Mouse (Mus musculus): Measurements from ENCODE around the gene Ppm1d. TPM values are rescaled to one million over a fixed set of nuclear protein-coding genes. Genes with fewer than 3 reads are reported as not detected.

Gene Ppm1d
- polyA plus RNA-seq, 2 experiments, result 14.4 to 17.4 TPM

DNA sequence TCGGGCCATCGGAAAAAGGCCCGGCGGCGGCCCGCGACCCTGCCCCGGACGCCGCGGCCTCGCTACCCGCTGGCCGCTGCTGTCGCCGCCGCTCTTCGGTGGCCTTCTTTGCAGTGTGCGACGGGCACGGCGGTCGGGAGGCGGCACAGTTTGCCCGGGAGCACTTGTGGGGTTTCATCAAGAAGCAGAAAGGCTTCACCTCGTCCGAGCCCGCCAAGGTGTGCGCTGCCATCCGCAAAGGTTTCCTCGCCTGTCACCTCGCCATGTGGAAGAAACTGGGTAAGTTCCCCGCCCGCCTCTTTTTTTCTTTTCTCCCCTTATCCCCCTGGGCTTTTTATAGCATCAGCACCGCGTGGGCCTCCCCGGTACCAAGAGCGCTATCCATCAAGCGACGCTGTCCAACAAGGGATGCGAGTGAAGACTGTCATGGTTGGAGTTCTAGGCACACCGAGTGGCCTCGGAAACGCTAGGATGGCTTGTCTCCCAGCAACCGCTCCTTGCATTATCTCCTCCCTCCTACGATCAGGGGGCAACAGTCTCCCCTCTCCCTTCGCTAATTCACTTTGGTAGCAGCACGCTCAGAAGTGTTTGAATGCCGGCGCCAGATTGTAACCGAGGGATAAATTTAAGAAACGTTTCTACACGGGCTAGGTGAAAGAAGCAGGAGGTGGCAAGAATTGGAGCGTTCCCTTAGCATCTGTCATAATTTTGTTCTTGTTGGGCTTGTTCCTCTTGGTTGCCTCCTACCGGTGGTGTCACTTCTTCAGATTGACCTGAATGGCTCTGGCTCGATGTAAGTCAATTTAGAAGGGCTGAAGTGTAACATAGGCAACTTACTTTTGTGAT is 824 bp downstream of the Ppm1d start:
- DNase-seq (ENCODE audit: low spot score) (peak; percentile 47), ATAC-seq (ENCODE audit: low FRiP score, low read depth) (no peak)
- Histone ChIP-seq H3K4me3 (replicated peaks; ENCODE audit: low read length) (peak overlapping the region; percentile 92), H3K36me3 (ENCODE audit: control insufficient read depth, insufficient read depth, low read length) (0 out of 2 replicates have a peak, but pooled peaks cover 2% of the 10 kb centered on the region), H3K9ac (ENCODE audit: low read depth, low read length, severe bottlenecking) (peak overlapping the region; percentile 88), H3K4me1 (ENCODE audit: control insufficient read depth, insufficient read depth, low read length) (peaks cover 13% of the 10 kb centered on the region), H3K4me2 (replicated peaks; ENCODE audit: low read depth, low read length, severe bottlenecking) (peak overlapping the region; percentile 66), H3K27ac (replicated peaks; ENCODE audit: low read depth, low read length) (peak overlapping the region; percentile 86), H3K27me3 (ENCODE audit: control insufficient read depth, insufficient read depth, low read length) (no peaks in the 10 kb centered on the region), H3K9me3 (ENCODE audit: control insufficient read depth, low read length) (no peaks in the 10 kb centered on the region)
- no peak for TF ChIP-seq POLR2A (IDR thresholded peaks at IDR 0.05; ENCODE audit: borderline replicate concordance, extremely low read depth, insufficient read depth, insufficient read length)
- 2% methylated on average over 37 of the region's 56 CpGs for WGBS

DNA sequence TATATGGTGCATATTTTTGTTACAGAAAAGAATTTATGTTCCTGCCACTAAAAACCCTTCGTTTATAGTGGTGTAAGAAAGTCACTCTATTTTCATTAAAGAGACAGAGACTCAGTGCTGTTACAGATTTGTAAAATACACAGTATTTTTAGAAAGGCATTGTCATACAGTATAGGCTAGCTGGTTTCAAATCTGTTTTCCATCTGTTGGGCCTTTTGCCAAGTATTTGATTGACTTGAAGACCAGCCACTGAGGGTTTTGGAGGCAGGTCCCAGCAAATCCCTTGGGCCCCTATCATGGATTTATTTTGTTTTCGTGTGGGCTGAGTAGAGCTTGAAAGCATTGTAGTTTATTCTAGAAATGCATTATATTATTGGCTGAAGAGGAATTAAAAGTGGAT is 1.8 kb downstream of the Ppm1d start:
- TF ChIP-seq POLR2A (IDR thresholded peaks at IDR 0.05; ENCODE audit: borderline replicate concordance, extremely low read depth, insufficient read depth, insufficient read length), result no peak
- no peaks in the 10 kb centered on the region for H3K27me3 ChIP-seq (ENCODE audit: control insufficient read depth, insufficient read depth, low read length)
- no peak overlapping the region for H3K9ac ChIP-seq (ENCODE audit: low read depth, low read length, severe bottlenecking)
- H3K4me2 ChIP-seq (replicated peaks; ENCODE audit: low read depth, low read length, severe bottlenecking), result peak overlapping the region; percentile 66
- peak; percentile 60; the same call in 1 of the 2 replicates for ATAC-seq (ENCODE audit: low FRiP score, low read depth)
- H3K27ac ChIP-seq (replicated peaks; ENCODE audit: low read depth, low read length), result no peak overlapping the region
- peak overlapping the region; percentile 92 for H3K4me3 ChIP-seq (replicated peaks; ENCODE audit: low read length)
- 5% methylated on average over 2 of the region's 2 CpGs for WGBS
- no peaks in the 10 kb centered on the region for H3K9me3 ChIP-seq (ENCODE audit: control insufficient read depth, low read length)
- H3K4me1 ChIP-seq (ENCODE audit: control insufficient read depth, insufficient read depth, low read length), result peaks cover 13% of the 10 kb centered on the region
- H3K36me3 ChIP-seq (ENCODE audit: control insufficient read depth, insufficient read depth, low read length), result 0 out of 2 replicates have a peak, but pooled peaks cover 2% of the 10 kb centered on the region
- peak; percentile 97 for DNase-seq (ENCODE audit: low spot score)

DNA sequence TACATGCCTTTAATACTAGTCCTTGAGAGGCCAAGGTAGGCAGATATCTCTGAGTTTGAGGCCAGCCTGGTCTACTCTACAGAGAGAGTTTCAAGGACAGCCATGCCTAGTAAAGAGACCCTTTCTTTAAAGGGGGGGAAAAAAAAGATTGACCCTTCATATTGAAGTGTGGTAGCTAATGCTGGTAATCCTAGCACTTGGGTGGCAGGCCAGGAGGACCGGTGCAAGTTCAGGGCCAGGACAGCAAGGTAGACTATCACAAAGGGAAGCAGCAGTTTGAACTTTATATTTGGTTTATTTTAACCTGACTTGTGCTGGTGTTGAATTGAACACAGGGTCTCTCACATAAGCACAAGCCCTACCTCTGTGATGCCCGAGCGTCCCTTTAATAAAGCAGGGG is 2.3 kb downstream of the Ppm1d start:
- no peak for ATAC-seq (ENCODE audit: low FRiP score, low read depth)

DNA sequence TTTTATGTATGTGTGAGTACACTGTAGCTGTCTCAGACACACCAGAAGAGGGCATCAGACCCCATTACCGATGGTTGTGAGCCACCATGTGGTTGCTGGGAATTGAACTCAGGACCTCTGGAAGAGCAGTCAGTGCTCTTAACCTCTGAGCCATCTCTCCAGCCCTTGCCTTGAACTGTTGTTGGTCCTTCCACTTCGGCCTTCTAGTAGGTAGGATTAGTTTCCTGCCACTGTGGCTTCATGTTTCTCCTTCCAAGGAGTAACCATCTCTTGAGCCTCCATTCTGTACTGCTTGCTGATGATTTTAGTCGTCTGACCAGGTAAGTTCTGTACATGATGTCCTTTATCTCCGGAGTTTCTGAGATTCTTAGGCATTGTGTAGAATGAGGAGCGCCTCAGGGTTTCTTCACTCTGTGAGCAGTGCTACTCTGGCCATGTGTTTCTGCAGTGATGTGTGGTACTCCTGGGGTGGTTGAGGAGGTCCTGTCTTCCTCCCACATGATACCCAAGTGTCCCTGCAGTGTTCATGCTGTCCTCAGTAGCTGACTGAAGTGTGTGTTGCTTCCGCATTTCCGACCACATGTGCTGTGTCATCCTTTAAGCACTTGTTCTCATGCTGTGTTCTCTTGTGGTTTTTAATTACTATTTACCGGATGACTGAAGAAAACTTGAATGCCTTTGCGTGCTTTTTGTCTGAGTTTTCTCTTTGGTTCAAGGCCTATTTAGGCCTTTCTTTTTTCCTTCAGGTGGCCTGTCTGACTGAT is 12.7 kb downstream of the Ppm1d start:
- H3K36me3 ChIP-seq (ENCODE audit: control insufficient read depth, insufficient read depth, low read length), result no peaks in the 10 kb centered on the region
- H3K4me1 ChIP-seq (ENCODE audit: control insufficient read depth, insufficient read depth, low read length), result no peaks in the 10 kb centered on the region
- H3K27me3 ChIP-seq (ENCODE audit: control insufficient read depth, insufficient read depth, low read length), result no peaks in the 10 kb centered on the region
- DNase-seq (ENCODE audit: low spot score) (no peak), ATAC-seq (ENCODE audit: low FRiP score, low read depth) (no peak)
- H3K4me2 ChIP-seq (replicated peaks; ENCODE audit: low read depth, low read length, severe bottlenecking), result no peak overlapping the region
- H3K4me3 ChIP-seq (replicated peaks; ENCODE audit: low read length), result no peak overlapping the region
- H3K9ac ChIP-seq (ENCODE audit: low read depth, low read length, severe bottlenecking), result no peak overlapping the region
- no peaks in the 10 kb centered on the region for H3K9me3 ChIP-seq (ENCODE audit: control insufficient read depth, low read length)
- TF ChIP-seq POLR2A (IDR thresholded peaks at IDR 0.05; ENCODE audit: borderline replicate concordance, extremely low read depth, insufficient read depth, insufficient read length), result no peak
- 89% methylated on average over 9 of the region's 9 CpGs for WGBS
- no peak overlapping the region for H3K27ac ChIP-seq (replicated peaks; ENCODE audit: low read depth, low read length)

More for the DNA sequence above, 2.3 kb downstream of the Ppm1d start:
- no peak for TF ChIP-seq POLR2A (IDR thresholded peaks at IDR 0.05; ENCODE audit: borderline replicate concordance, extremely low read depth, insufficient read depth, insufficient read length)
- WGBS, result 81% methylated on average over 3 of the region's 3 CpGs
- Histone ChIP-seq H3K4me3 (replicated peaks; ENCODE audit: low read length) (peak overlapping the region; percentile 92), H3K9ac (ENCODE audit: low read depth, low read length, severe bottlenecking) (peak overlapping the region; percentile 3; the same call in 1 of the 2 replicates), H3K4me1 (ENCODE audit: control insufficient read depth, insufficient read depth, low read length) (peaks cover 13% of the 10 kb centered on the region), H3K27ac (replicated peaks; ENCODE audit: low read depth, low read length) (no peak overlapping the region), H3K4me2 (replicated peaks; ENCODE audit: low read depth, low read length, severe bottlenecking) (peak overlapping the region; percentile 66), H3K9me3 (ENCODE audit: control insufficient read depth, low read length) (no peaks in the 10 kb centered on the region), H3K36me3 (ENCODE audit: control insufficient read depth, insufficient read depth, low read length) (0 out of 2 replicates have a peak, but pooled peaks cover 2% of the 10 kb centered on the region), H3K27me3 (ENCODE audit: control insufficient read depth, insufficient read depth, low read length) (no peaks in the 10 kb centered on the region)
- DNase-seq (ENCODE audit: low spot score), result no peak

DNA sequence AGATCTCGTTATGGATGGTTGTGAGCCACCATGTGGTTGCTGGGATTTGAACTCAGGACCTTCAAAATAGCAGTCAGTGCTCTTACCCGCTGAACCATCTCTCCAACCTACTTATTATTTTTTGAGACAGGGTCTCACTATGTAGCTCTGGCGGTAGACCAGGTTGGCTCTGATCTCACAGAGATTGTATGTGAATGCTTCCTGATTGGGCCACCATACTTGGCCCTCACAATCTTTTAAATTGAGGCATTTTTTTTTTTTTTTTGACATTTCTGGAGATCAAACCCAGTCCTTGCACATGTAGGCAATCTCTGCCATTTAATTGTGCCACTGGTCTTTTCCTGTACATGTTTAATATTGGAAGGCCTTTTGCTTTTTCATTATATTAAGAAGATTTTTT is 17.7 kb downstream of the Ppm1d start:
- H3K4me1 ChIP-seq (ENCODE audit: control insufficient read depth, insufficient read depth, low read length), result no peaks in the 10 kb centered on the region
- H3K9me3 ChIP-seq (ENCODE audit: control insufficient read depth, low read length), result no peaks in the 10 kb centered on the region
- no peak overlapping the region for H3K27ac ChIP-seq (replicated peaks; ENCODE audit: low read depth, low read length)
- H3K4me2 ChIP-seq (replicated peaks; ENCODE audit: low read depth, low read length, severe bottlenecking), result no peak overlapping the region
- H3K9ac ChIP-seq (ENCODE audit: low read depth, low read length, severe bottlenecking), result no peak overlapping the region
- ATAC-seq (ENCODE audit: low FRiP score, low read depth) (no peak), DNase-seq (ENCODE audit: low spot score) (no peak)
- H3K36me3 ChIP-seq (ENCODE audit: control insufficient read depth, insufficient read depth, low read length), result peaks cover 36% of the 10 kb centered on the region
- no peaks in the 10 kb centered on the region for H3K27me3 ChIP-seq (ENCODE audit: control insufficient read depth, insufficient read depth, low read length)
- 93% methylated on average over 3 of the region's 3 CpGs for WGBS
- no peak for TF ChIP-seq POLR2A (IDR thresholded peaks at IDR 0.05; ENCODE audit: borderline replicate concordance, extremely low read depth, insufficient read depth, insufficient read length)
- H3K4me3 ChIP-seq (replicated peaks; ENCODE audit: low read length), result no peak overlapping the region

Measured in limb, embryonic 14.5 days (tissue).